Mouse (Mus musculus) cortical plate, adult 2 months (tissue): ENCODE data around the gene E030018B13Rik.

Source experiments
- CTCF ChIP-seq: fragments of 200-500 bp; IDR thresholded peaks from 2 replicates; pipeline ENCODE4 v1.5.1; 2011; ENCODE audit warnings: mild to moderate bottlenecking, control low read depth, low read length; ENCODE audit not compliant: insufficient read depth; ENCODE audit errors: extremely low read depth
- POLR2A ChIP-seq: fragments of 200-500 bp; IDR thresholded peaks from 2 replicates; pipeline ENCODE4 v1.6.1; 2011; ENCODE audit warnings: mild to moderate bottlenecking, low read length, control low read depth; ENCODE audit not compliant: insufficient read depth; ENCODE audit errors: extremely low read depth

GRCm38 (mm10) chr7:63938066-63938913 lies 21.6 kb downstream of the E030018B13Rik start:
- TF ChIP-seq POLR2A (peak; percentile 64; the same call in 1 of the 2 replicates), CTCF (no peak)
